Mouse (Mus musculus) embryo, embryonic 10.5 days (tissue): Measurements from ENCODE around the gene Eef1b2.

Experiments used
- DNase-seq: peaks from one replicate; pipeline ENCODE4 v3.0.0-alpha.2; 2015; ENCODE audit warnings: low spot score

Gene Eef1b2

DNA sequence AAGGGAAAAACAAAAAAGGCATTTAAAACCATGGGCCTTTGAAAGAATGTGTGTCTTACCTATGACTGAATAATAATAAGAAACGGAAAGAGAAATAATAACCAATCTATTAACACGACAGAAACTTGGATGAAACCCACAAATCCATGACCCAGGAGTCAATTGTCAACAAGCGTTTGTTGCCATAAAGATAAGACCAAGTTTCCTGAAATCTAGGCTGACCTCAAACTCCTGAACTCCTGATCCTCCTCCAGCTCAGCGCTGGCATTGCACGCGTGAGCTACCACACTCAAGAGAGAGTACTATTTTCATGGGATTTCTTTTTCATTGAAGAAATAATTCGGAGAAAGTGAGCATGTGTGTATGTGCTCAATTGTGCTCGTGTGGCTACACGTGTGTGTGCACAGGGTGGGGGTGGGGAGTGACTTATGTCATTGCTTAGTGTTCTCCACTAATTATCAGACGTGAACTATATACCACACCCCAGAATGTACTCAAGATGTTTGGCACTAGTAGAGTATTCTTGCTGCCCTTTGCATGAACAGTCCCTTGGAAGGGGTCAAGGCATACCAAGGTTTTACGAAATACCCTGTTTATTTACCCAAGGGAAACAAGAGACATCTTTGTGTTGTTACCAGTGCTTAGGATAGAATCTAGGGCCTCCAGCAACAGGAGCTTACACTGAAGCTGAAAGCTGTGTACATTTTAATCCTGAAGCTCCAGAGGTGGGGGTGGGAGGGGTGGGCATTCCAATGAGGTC, 15.9 kb downstream of the Eef1b2 start:
- DNase-seq: no peak

DNA sequence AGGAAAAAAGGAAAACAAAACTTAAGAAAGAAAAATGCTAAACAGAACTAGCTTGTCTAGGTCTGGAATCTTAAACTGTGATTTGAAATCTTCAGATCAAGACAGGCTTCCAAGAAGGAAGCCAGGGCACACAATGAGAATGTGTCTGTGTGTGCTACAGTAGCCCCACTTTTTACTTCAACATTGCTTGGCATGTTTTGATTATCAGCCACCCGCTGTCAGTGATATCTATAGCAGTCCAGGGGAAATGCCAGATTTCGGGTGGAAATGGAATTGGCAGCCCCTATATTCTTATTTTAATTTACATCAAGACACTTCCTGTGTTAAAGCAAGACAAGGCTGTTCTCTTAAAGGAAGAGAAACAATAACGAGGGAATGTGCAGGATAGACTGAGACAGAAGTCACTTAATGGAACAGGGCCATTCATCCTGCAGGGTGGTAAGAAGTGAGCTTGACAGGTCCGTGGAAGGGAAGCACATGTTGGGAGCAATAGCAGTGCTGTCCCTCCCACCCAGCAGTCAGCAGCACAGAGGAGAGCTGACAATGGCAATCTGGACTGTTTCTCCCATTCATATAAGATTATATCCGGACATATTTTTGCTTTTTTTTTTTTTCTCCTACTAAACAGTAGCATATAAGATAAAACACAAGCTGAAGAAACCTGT, 19.4 kb downstream of the Eef1b2 start:
- no peak for DNase-seq

GRCm38 (mm10) chr1:63199387-63199786, 22.8 kb downstream of the Eef1b2 start:
- no peak for DNase-seq

GRCm38 (mm10) chr1:63200322-63200721, 23.7 kb downstream of the Eef1b2 start:
- no peak for DNase-seq

GRCm38 (mm10) chr1:63201672-63202071, 25.0 kb downstream of the Eef1b2 start:
- no peak for DNase-seq

DNA sequence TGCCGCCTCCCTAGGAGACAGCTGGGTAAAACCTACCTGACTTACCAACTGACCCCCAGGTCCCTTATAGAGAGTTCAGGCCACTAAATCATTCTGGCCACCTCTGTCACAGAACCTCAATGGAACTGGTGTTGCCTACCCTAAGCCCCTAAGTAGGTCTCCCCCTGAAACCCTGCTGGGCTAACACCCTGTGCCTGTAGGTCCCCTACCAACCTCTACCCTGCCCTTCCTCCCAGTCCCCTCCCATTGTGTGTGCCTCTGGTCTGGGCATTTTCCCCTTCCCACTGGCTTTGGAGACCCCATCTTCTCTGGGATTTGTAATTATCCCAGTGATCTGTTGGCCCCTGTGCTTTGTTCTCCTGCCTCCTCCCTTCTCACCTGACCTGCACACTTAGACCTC, 26.8 kb downstream of the Eef1b2 start:
- DNase-seq: no peak

DNA sequence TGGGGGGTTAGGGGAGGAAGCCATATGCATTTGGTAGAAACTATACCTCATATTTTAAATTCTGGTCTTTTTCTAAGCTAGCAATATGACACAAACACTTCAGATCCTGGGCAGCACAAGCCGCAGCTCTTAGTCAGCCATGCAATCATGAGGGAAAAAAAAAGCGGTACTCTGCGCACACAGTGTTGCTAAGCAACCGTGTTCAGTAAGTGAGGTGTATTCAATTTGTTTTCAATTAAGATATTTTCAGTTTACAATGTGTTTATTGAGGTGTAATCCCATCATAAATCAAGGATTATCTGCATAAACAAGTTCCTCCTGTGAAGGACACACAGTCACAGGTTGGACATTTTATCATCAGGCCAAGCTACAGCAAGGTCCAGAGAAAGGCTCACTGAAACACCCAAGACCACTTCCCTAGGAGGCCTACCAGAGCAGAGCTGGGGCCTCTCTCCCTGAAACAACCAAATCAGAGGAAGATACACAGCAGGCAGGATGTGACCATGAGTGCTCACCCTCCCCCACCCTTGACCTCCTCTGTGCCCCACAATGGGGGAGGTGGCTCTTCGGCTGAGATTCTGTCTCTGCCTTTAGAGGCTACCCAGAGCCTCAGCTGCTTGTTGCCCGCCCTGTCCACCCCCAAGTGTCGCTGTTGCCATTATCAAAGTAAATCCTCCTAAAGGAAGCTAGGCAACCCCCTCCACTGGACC, 27.5 kb downstream of the Eef1b2 start:
- peak; percentile 94 for DNase-seq

GRCm38 (mm10) chr1:63204660-63205394, 28.2 kb downstream of the Eef1b2 start:
- DNase-seq: no peak

GRCm38 (mm10) chr1:63207607-63208006, 31.0 kb downstream of the Eef1b2 start:
- no peak for DNase-seq

DNA sequence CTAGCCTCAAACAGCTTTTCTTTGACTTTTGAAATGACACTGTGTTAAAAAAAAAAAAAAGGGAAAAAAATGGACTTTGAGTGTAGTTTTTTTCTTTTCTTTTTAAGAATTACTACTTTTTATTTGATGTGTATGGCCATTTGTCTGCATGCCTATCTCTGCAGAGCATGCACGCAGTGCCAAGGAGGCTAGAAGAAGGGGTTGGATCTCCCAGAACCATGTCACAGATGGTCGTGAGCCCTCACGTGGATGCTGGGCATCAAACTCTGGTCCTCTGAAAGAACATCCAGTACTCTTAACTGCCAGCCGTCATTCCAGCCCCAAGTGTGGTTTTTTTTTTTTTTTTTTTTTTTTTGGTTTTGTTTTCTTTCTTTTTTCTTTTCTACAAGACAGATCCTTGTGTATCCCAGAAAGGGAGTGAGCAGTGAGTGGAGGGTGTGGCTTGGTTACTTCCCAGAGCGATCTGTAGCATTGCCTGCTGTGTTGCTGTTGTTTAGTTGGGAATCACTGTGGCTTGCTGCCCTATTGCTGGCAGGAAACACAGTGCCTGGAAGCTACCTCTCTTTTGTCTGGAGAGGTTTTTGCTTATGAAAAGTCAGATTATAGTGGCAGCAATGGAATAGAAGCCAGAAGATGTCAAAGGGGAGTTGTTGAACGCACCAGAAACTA, 33.4 kb downstream of the Eef1b2 start:
- no peak for DNase-seq

DNA sequence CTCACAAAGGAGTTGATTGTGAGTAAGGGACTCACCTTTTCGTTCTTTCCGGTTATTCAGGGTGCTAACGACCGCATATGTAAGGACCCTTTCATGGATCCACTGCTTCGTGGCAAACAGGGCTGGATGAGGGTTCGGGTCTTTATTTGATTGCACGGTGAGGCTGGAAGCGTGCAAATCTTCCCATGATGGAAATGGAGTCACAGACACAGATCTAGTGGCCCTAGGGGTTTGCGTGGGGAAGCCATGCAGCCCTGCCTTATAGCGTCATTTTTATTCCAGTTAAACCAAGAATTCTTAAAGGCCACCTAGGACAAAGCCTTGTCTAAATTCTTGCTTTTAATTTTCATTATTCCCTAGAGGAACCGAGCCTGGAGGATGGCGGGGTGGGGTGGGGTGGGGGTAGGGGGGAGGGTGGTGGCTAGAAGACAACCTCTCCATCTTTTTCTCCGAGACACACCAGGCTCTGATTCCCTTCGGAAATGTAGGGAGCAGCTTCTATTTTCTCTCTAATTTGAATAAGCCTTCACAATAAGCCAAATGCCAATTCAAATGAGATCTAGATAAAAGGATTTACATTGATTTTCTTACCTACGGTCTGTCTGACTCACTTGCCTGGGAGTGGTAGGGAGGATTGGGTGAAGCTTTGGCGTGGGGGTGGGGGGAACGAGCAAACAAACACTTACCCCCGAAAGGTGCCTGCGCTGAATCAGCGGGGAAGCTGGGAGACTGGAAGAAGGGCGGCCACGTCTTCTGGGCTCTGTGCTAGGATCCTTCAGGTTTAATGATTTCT, 37.0 kb downstream of the Eef1b2 start:
- no peak for DNase-seq

DNA sequence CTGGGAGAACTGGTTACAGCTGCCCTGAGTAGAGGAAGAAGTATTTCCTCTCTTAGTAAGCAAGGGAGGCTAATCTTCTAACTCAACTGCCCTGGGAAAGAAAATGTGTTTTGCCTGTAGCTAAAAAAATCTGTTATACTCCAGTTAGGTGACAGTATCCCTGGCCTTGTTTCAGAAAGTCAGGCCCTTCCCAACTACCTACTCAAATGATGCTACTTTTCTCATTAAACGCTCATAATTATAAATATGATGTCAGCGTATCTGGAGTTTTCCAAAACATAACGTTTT, 37.6 kb downstream of the Eef1b2 start, which contains the start of gene Gpr1:
Gene Gpr1 (minus strand): TSS at position 273 of the 288 bp plus-strand sequence.
- peak; percentile 33 for DNase-seq

DNA sequence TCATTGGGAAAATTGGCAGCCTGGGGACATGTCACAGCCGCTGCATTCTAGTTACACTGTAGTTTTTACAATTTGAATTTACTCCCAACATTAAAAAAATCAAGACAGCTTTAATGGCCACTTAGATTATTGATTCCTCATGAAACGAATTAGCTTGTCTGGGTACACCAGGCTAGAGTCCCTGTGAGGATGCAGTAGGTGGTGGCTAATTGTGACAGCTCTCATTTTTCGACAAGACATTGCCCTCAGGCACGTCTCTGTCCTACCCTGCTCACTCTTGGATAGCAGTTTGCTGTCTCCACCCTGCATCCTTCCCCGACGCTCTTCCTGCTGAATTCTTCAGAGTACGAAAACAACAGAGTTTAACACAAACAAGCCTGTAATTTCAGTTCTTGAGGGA, 38.0 kb downstream of the Eef1b2 start:
- no peak for DNase-seq

DNA sequence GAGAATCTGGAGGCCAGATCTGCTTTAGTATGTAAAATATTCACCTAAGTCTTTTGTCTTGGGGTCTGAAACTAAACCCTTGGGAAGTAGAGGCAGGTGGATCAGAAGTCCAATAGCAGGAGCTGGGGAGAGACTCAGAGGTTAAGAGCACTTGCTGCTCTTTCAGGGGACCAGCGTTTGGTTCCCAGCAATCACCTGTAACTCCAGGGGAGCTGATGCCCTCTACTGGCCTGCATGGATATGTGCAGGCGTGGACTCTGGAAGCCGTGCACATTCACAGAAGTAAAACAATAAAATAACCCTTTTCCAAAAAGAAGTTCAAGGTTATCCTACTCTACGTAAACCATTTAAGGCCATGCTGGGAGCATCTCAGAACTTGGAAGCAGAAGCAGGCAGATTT, 42.7 kb downstream of the Eef1b2 start:
- DNase-seq: no peak

- DNase-seq: no peak
Measured at GRCm38 (mm10) chr1:63225009-63225408, 48.4 kb downstream of the Eef1b2 start.

- peak; percentile 78 for DNase-seq
Measured at GRCm38 (mm10) chr1:63225890-63226289, 49.3 kb downstream of the Eef1b2 start.

GRCm38 (mm10) chr1:63227241-63227640, 50.6 kb downstream of the Eef1b2 start:
- no peak for DNase-seq
